Mouse (Mus musculus) kidney, adult 2 months (tissue): ENCODE results near the gene Tubgcp2. TPM values are rescaled to one million over a fixed set of nuclear protein-coding genes. Genes with fewer than 3 reads are reported as not detected.

Source experiments
- DNase-seq: peaks from one replicate; pipeline ENCODE4 v3.0.0; 2021
- H3K27ac ChIP-seq: fragments of 200-500 bp; 2 replicates; pipeline ENCODE4 v1.5.1; 2012; ENCODE audit warnings: low read depth, low read length, control low read depth, inconsistent platforms; ENCODE audit not compliant: insufficient read depth
- H3K27me3 ChIP-seq: fragments of 200-500 bp; replicated peaks from 2 replicates; pipeline ENCODE4 v1.6.1; 2012; ENCODE audit warnings: mild to moderate bottlenecking, moderate library complexity, low read length, inconsistent platforms; ENCODE audit not compliant: control insufficient read depth, insufficient read depth
- H3K36me3 ChIP-seq: fragments of 200-500 bp; 2 replicates; pipeline ENCODE4 v1.6.1; 2012; ENCODE audit warnings: mild to moderate bottlenecking, moderate library complexity, low read length, inconsistent platforms; ENCODE audit not compliant: control insufficient read depth, insufficient read depth
- H3K4me1 ChIP-seq: fragments of 200-500 bp; 2 replicates; pipeline ENCODE4 v1.6.1; 2011; ENCODE audit warnings: low read length; ENCODE audit not compliant: control insufficient read depth, insufficient read depth
- H3K4me3 ChIP-seq: fragments of 200-500 bp; 2 replicates; pipeline ENCODE4 v1.5.1; 2011; ENCODE audit warnings: mild to moderate bottlenecking, low read depth, low read length, control low read depth; ENCODE audit not compliant: insufficient read depth
- CTCF ChIP-seq: fragments of 200-500 bp; conservative IDR thresholded peaks from 2 replicates; pipeline ENCODE4 v1.5.1; 2011; ENCODE audit warnings: low read depth, mild to moderate bottlenecking, control low read depth, low read length, moderate library complexity, mixed read lengths; ENCODE audit not compliant: insufficient read depth, insufficient read length
- POLR2A ChIP-seq: fragments of 200-500 bp; IDR thresholded peaks from one replicate; pipeline ENCODE4 v1.6.1; 2011; ENCODE audit warnings: low read depth, low read length, control low read depth
- WGBS: fragments of 180-500 bp; shearing (Covaris S2); methylation state at CpG from one replicate; pipeline ENCODE4 v1.1.7; 2018; 5-methylcytosine and 5-hydroxymethylcytosine counted together
- polyA plus RNA-seq: library from polyadenylated mRNA; depleted of rRNA; stranded (reverse); fragments of >200 nt; gene quantifications from 2 replicates; pipeline ENCODE4 v1.2.3, GENCODE M21; 2012; rRNA removed

Tubgcp2 gene
- polyA plus RNA-seq: 19.9 and 20.0 TPM in 2 replicates

DNA sequence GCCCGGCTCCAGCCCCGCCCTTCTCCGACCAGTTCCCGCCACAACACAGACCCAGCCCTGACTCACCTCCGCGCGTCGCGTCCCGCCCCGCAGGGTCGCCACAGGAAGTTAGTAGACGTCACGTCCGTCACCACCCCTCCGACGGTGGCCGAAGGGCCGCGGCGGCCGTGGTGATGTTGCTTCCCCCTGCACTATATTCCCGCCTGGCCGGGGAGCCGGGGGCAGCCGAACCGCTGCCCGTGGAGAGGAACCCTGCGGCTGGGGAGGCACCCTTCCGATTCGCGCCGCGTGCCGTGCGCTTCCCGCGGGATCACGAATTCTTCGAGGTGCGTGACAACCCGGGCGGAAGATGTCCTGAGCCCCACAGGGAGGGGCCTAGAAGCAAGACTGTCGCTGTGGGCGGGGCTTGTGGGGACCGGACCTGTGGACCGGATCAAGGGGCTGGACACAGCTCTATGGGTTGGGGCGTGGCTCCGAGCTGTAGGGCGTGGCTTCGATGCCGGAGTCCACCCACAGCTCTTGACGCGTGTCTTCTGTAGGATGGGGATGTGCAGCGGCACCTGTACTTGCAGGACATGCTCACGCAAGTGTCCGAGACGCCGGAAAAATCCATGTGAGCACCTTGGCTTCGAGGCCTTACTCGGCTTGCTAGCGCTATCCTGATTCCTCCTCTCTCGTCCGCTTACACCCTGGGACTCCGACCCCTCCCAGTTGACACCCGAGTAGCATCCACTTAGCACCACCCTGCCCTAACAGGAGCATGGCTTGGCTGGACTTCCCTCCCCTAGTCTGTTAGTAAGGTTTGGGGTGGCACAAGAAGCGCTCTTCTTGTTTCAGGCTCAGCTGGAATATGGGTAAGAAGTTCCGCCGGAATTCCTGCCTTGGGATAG lies at the start of gene Tubgcp2, which contains the start of gene Zfp511:
TSS of gene Tubgcp2 (minus strand) at position 389 of the 890 bp plus-strand sequence.
TSS of gene Zfp511 (plus strand) at position 111 of the 890 bp plus-strand sequence.
- peak within 1 kb of the TSS; percentile 81 for H3K27ac ChIP-seq
- H3K36me3 ChIP-seq: no peaks in the 10 kb centered on the region
- no peaks in the 10 kb centered on the region for H3K27me3 ChIP-seq
- DNase-seq: peak; percentile 99
- peak within 1 kb of the TSS; percentile 76 for H3K4me3 ChIP-seq
- TF ChIP-seq POLR2A: peak; percentile 48
- TF ChIP-seq CTCF: no peak
- no peaks in the 10 kb centered on the region for H3K4me1 ChIP-seq
- WGBS: 1% methylated on average over 69 of the region's 69 CpGs

DNA sequence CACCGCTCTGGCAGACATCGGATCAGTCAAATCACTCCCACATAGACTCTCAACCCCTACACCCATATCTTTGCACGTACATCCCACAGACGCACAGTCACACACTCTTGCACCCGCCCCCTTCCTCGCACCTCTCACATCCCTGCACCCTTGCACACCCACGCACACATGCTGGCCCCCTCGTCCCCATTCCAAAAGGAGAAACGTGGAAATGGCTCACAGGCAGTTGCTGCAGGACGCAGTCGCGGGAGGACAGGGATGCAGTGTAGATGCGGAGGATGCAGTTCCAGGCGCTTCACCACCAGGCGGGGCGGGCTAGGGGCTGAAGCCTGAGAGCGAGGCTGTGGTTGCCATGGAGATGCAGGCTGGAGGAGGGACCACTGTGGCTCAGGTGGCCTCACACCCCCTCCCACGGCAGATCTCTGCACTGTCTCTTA lies 45.8 kb upstream of the Tubgcp2 start, which contains the start of gene Caly:
TSS of gene Caly (minus strand) at position 307 of the 437 bp plus-strand sequence.
- no peaks in the 10 kb centered on the region for H3K27me3 ChIP-seq
- WGBS: 5% methylated on average over 18 of the region's 18 CpGs
- no peak within 1 kb of the TSS for H3K27ac ChIP-seq
- TF ChIP-seq CTCF: 0 out of 2 replicates have a peak, but pooled peaks have one; percentile 13
- no peak for TF ChIP-seq POLR2A
- H3K36me3 ChIP-seq: no peaks in the 10 kb centered on the region
- no peak for DNase-seq
- no peak within 1 kb of the TSS for H3K4me3 ChIP-seq
- no peaks in the 10 kb centered on the region for H3K4me1 ChIP-seq

DNA sequence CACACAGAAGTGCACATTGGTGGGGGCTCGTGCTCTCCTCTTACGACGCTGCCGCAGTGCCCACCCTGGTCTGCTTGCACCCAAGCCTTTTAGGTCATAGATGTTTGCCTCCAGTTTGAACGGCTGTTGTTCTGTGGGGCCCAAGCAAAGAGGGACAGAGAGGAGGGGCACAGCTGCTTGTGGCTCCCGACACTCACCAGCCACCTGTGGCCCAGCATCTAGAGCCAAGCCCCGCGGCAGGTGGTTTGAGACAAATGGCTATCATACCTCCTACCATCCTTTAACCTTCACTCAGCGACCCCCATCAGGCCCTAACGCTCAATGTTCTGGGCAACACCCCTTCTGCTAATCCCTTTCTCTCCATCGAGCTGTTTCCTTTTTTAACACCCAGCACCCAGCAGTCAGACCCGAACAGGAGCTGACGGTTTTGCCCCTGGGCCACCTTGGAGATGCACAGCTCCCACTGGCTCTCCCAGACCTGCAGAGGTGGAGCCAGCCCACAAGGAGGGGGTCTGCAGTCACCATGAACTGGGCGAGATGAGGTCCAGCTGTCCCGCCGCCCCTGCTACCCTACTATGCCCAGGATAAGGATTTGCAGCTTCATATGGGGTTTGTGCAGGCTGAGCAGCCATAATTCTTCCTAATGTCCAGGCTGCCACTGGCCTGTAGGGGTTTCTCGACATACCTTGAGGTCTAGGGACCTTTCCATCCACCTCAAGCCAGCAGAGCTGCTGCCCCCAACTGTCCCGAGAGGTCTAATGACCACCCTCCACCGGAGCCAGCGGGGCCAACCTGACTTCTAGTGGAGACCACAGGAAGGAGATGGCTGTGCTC lies 45.2 kb upstream of the Tubgcp2 start:
- H3K4me3 ChIP-seq: no peak overlapping the region
- TF ChIP-seq POLR2A (no peak), CTCF (no peak)
- DNase-seq: no peak
- no peaks in the 10 kb centered on the region for H3K27me3 ChIP-seq
- no peaks in the 10 kb centered on the region for H3K36me3 ChIP-seq
- H3K4me1 ChIP-seq: no peaks in the 10 kb centered on the region
- 16% methylated on average over 20 of the region's 20 CpGs for WGBS
- H3K27ac ChIP-seq: no peak overlapping the region

DNA sequence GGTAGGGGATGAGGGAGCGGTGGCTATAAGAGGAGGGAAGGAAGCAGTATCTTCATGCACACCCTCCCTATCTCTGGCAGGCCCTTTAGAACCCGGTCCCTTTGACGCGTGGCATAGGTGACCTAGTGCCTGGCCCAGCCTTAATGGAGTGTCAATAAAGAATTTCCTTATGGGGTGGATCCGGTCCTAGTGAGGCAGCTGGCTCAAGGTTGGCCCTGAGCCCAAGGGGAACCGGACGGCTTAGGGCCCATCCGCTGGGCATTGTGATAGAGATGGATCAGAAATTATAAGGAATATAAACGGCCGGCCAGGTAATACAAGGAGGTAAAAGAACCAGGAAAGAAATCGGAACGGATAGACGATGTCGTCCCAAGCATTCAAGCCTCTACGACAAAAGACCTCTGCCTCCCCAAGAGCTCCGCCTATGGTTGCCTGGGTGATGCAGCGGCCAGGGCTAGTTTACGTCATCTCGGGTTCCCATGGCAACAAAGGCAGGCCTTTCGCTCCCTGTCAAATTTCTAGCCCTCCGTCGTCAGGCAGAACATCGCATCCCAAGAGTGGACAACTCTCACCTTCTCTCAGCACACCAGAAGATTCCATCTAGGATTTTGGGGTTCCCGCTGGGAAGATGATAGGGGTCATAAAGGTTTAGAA lies 44.2 kb upstream of the Tubgcp2 start:
- no peaks in the 10 kb centered on the region for H3K36me3 ChIP-seq
- no peak for TF ChIP-seq CTCF
- no peak for TF ChIP-seq POLR2A
- H3K4me3 ChIP-seq: no peak overlapping the region
- H3K4me1 ChIP-seq: no peaks in the 10 kb centered on the region
- DNase-seq: peak; percentile 75
- no peaks in the 10 kb centered on the region for H3K27me3 ChIP-seq
- WGBS: 6% methylated on average over 24 of the region's 24 CpGs
- no peak overlapping the region for H3K27ac ChIP-seq

DNA sequence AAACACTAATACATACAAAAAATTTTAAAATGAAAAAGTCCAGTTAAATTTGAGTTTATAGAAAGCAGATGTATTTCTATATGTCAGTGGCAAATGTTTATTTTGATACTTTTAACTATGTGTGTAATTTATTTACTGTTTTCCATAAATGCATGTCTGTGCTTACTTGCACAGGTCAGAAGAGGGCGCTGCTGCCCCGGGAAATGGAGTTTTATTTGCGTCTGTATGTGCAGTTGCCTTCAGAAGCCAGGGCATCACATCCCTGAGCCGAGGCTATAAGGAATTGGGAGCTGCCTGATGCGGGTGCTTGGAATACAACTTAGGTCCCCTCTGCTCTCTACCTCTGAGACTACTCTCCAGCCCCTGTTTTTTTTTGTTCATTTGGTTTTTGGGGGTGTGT lies 42.2 kb upstream of the Tubgcp2 start:
- Histone ChIP-seq H3K4me1 (no peaks in the 10 kb centered on the region), H3K27me3 (no peaks in the 10 kb centered on the region), H3K36me3 (no peaks in the 10 kb centered on the region), H3K4me3 (no peak overlapping the region), H3K27ac (no peak overlapping the region)
- peak; percentile 73 for DNase-seq
- TF ChIP-seq CTCF (peak; percentile 94), POLR2A (no peak)
- 7% methylated on average over 5 of the region's 5 CpGs for WGBS

DNA sequence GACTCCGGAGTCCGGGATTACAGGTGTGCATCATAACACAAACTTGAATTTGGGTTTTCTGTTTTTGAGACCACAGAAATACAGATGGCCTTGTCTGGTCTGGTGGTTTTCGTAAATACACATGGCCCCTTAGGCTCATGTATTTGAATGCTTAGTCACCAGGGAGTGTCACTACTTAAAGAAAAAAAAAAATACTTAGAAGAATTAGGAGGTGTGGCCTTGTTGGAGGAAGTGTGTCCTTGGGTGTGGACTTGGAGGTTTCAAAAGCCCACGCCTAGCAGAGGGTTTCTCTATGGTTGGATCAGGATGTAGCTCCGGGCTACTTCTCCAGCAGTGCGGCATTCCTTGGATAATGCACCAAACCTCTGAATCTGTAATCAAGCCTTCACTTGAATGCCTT lies 41.2 kb upstream of the Tubgcp2 start:
- Histone ChIP-seq H3K27ac (no peak overlapping the region), H3K4me1 (no peaks in the 10 kb centered on the region), H3K4me3 (no peak overlapping the region), H3K27me3 (no peaks in the 10 kb centered on the region), H3K36me3 (no peaks in the 10 kb centered on the region)
- no peak for DNase-seq
- TF ChIP-seq POLR2A (no peak), CTCF (no peak)
- WGBS: 68% methylated on average over 6 of the region's 6 CpGs
